Comparison of ENCODE assay signal across 10 mouse cellular contexts in the genomic region with DNA sequence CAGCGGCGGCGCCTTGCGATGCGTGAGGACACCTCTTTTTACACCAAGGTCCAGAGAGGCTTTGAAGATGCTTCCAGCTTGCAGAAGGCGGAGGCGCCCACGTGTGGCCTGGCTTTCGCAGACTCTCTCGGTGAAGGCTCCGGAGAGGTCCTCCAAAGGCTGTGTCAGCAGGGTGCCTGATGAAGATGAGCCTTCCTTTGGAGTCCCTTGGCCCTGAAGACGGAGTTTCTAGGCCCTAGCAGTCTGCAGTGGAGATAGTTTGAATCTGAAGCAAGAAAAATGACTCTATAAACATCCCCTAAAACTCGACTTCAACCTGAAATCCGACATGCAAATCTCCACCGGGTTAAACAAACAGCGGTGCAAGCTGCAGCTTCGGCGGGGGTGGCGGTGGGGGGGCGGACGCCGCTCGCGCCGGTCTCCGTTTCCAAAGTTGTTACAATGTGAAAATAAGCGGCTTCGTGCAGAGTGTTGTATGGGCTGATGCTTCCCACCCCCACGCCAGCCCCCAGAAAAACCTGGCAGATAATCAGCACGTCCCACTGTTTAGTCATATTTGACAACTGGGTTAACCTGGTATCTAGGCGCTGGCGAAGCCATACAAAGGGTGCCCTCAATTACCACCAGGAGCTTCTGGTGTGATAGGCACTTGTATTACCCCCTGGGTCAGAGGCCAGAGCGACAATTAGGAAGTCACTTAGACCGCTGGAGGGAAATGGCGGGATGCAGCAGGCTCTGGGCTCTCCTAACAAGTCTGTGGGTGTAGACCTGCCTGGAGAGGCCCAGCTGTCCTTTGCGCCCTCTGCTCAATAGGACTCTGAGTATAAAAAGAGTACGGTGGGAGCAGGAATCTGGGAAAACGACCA. TPM values are rescaled to one million over a fixed set of nuclear protein-coding genes. Genes with fewer than 3 reads are reported as not detected.
DNase-seq lines count a peak whose midpoint lies in the region; ATAC-seq and TF ChIP-seq lines count a peak whose summit lies in the region.
"Had no signal": no experiment of that assay in that cellular context is flagged by ENCODE, and none has a peak within 500 bp of the region (broad histone marks: within the 10 kb centered on the region; RNA-seq: fewer than 3 reads in every experiment).

No protein-coding gene starts in this region.

- WGBS in heart, embryonic 16.5 days, result 2% methylated on average over 38 of the region's 38 CpGs
- WGBS in limb, embryonic 14.5 days, result 1% methylated on average over 38 of the region's 38 CpGs

- ATAC-seq in common myeloid progenitor, adult 5-6 weeks (replicated peaks; ENCODE audit: low read depth, poor library complexity, severe bottlenecking), result 0 out of 2 replicates have a peak, but pooled peaks have one; percentile 20
- no peak for ATAC-seq in heart, embryonic 16.5 days (replicated peaks; ENCODE audit: extremely low read depth, insufficient read depth, low FRiP score)
- ATAC-seq in limb, embryonic 14.5 days (ENCODE audit: low FRiP score, low read depth), result no peak
- ATAC-seq in erythroid progenitor cell, adult 5-6 weeks (replicated peaks; ENCODE audit: low FRiP score, poor library complexity, severe bottlenecking), result no peak
- ATAC-seq: Patski had no signal

- TF ChIP-seq POLR2A in limb, embryonic 14.5 days (IDR thresholded peaks at IDR 0.05; ENCODE audit: borderline replicate concordance, extremely low read depth, insufficient read depth, insufficient read length), result no peak

- intact Hi-C loops in left cerebral cortex, postnatal 4 days (cut with DNase I), result loop anchor here (5.0 kb wide), 1 partner anchor 754 kb away; no protein-coding TSS in a partner anchor
- intact Hi-C loops in left cerebral cortex, postnatal 14 days (cut with DNase I), result loop anchor here (5.0 to 10.0 kb wide), 3 partner anchors 546 to 1739 kb away; a partner anchor contains a TSS

- H3K4me2 ChIP-seq in heart, embryonic 16.5 days (ENCODE audit: low read depth, low read length), result peak overlapping the region; percentile 47
- peak overlapping the region; percentile 75; the same call in 1 of the 2 replicates for H3K4me2 ChIP-seq in limb, embryonic 14.5 days (replicated peaks; ENCODE audit: low read depth, low read length, severe bottlenecking)

- no peak overlapping the region for H3K9ac ChIP-seq in heart, embryonic 16.5 days (ENCODE audit: low read length)
- H3K9ac ChIP-seq in limb, embryonic 14.5 days (ENCODE audit: low read depth, low read length, severe bottlenecking), result no peak overlapping the region

- peak; percentile 17 for DNase-seq in left cerebral cortex, postnatal 4 days
- DNase-seq in left cerebral cortex, postnatal 14 days (ENCODE audit: low spot score in 2 of 2), result no peak
- no peak for DNase-seq in limb, embryonic 14.5 days (ENCODE audit: low spot score)
- DNase-seq in neural tube, embryonic 10.5 days (ENCODE audit: extremely low spot score, low spot score), result peak; percentile 68
- DNase-seq in cerebellum, postnatal 4 days (ENCODE audit: low spot score in 2 of 2), result no peak

- peak overlapping the region; percentile 26 for H3K4me3 ChIP-seq in heart, embryonic 16.5 days (ENCODE audit: low read length)
- peak overlapping the region; percentile 47 for H3K4me3 ChIP-seq in limb, embryonic 14.5 days (replicated peaks; ENCODE audit: low read length)

- H3K4me1 ChIP-seq in heart, embryonic 16.5 days (ENCODE audit: control insufficient read depth, insufficient read depth, low read length), result peaks cover 24% of the 10 kb centered on the region
- H3K4me1 ChIP-seq in limb, embryonic 14.5 days (ENCODE audit: control insufficient read depth, insufficient read depth, low read length), result peaks cover 27% of the 10 kb centered on the region

- no peaks in the 10 kb centered on the region for H3K9me3 ChIP-seq in heart, embryonic 16.5 days (replicated peaks; ENCODE audit: control insufficient read depth, low read length)
- H3K9me3 ChIP-seq in limb, embryonic 14.5 days (ENCODE audit: control insufficient read depth, low read length), result no peaks in the 10 kb centered on the region

- H3K36me3 ChIP-seq in heart, embryonic 16.5 days (ENCODE audit: control insufficient read depth, insufficient read depth), result no peaks in the 10 kb centered on the region
- H3K36me3 ChIP-seq in limb, embryonic 14.5 days (ENCODE audit: control insufficient read depth, insufficient read depth, low read length), result no peaks in the 10 kb centered on the region

- H3K27ac ChIP-seq in heart, embryonic 16.5 days (ENCODE audit: low read length), result no peak overlapping the region
- H3K27ac ChIP-seq in limb, embryonic 14.5 days (replicated peaks; ENCODE audit: low read depth, low read length), result no peak overlapping the region
- H3K27ac ChIP-seq: macrophage had no signal

- H3K27me3 ChIP-seq in heart, embryonic 16.5 days (ENCODE audit: control insufficient read depth, insufficient read depth, low read length), result peaks cover 59% of the 10 kb centered on the region
- H3K27me3 ChIP-seq in limb, embryonic 14.5 days (ENCODE audit: control insufficient read depth, insufficient read depth, low read length), result peaks cover 86% of the 10 kb centered on the region

RNA-seq across cellular contexts. Expression of a gene that starts 0.9 kb away (rescaled TPM):
- 1 to 10 TPM; 7.8 to 8.2 TPM for total RNA-seq in left cerebral cortex, postnatal 4 days (2021)
- total RNA-seq in left cerebral cortex, postnatal 14 days (2021), result 1 to 10 TPM; 3.4 to 3.8 TPM
- total RNA-seq in common myeloid progenitor, adult 5-6 weeks (2017), result 0.37 TPM in 1 of 2 replicates, not detected in the other
- polyA plus RNA-seq in heart, embryonic 16.5 days (2015; fragmentation: Nextera tagmentation; extraction: Ambion mirVana), result not detected in 2 replicates
- 2.4 and 2.5 TPM in 2 replicates for polyA plus RNA-seq in limb, embryonic 14.5 days (2012; rRNA removed)
- polyA plus RNA-seq in limb, embryonic 14.5 days (2014; fragmentation: Nextera tagmentation; extraction: Ambion mirVana), result 1.7 and 2.5 TPM in 2 replicates
- not detected in 2 replicates for total RNA-seq in erythroid progenitor cell, adult 5-6 weeks (2015; ENCODE audit: low replicate concordance)
- total RNA-seq in erythroid progenitor cell, adult 5-6 weeks (2017; ENCODE audit: low replicate concordance), result not detected in 2 replicates
- polyA plus RNA-seq: Patski had no signal

RNA-seq across cellular contexts. Expression of a gene that starts 41.6 kb away (rescaled TPM):
- 1 to 10 TPM; 3.4 to 4.1 TPM for total RNA-seq in left cerebral cortex, postnatal 4 days (2021)
- 10 to 100 TPM; 13.6 to 14.4 TPM for total RNA-seq in left cerebral cortex, postnatal 14 days (2021)
- total RNA-seq in common myeloid progenitor, adult 5-6 weeks (2017), result 22.2 and 25.1 TPM in 2 replicates
- polyA plus RNA-seq in heart, embryonic 16.5 days (2015; fragmentation: Nextera tagmentation; extraction: Ambion mirVana), result 15.6 and 19.2 TPM in 2 replicates
- polyA plus RNA-seq in limb, embryonic 14.5 days (2012; rRNA removed), result 12.0 and 13.6 TPM in 2 replicates
- 12.0 and 12.2 TPM in 2 replicates for polyA plus RNA-seq in limb, embryonic 14.5 days (2014; fragmentation: Nextera tagmentation; extraction: Ambion mirVana)
- 56.2 and 71.3 TPM in 2 replicates for total RNA-seq in erythroid progenitor cell, adult 5-6 weeks (2015; ENCODE audit: low replicate concordance)
- 108 and 110 TPM in 2 replicates for total RNA-seq in erythroid progenitor cell, adult 5-6 weeks (2017; ENCODE audit: low replicate concordance)

RNA-seq across cellular contexts. Expression of a gene that starts 41.7 kb away (rescaled TPM):
- total RNA-seq in left cerebral cortex, postnatal 4 days (2021), result 10 to 100 TPM; 22.9 to 25.1 TPM
- 10 to 100 TPM; 23.0 to 23.6 TPM for total RNA-seq in left cerebral cortex, postnatal 14 days (2021)
- 24.6 and 30.6 TPM in 2 replicates for total RNA-seq in common myeloid progenitor, adult 5-6 weeks (2017)
- 13.3 and 14.2 TPM in 2 replicates for polyA plus RNA-seq in heart, embryonic 16.5 days (2015; fragmentation: Nextera tagmentation; extraction: Ambion mirVana)
- 14.4 and 22.1 TPM in 2 replicates for polyA plus RNA-seq in limb, embryonic 14.5 days (2012; rRNA removed)
- polyA plus RNA-seq in limb, embryonic 14.5 days (2014; fragmentation: Nextera tagmentation; extraction: Ambion mirVana), result 25.2 and 27.8 TPM in 2 replicates
- total RNA-seq in erythroid progenitor cell, adult 5-6 weeks (2015; ENCODE audit: low replicate concordance), result 19.8 and 39.4 TPM in 2 replicates
- 23.0 and 46.1 TPM in 2 replicates for total RNA-seq in erythroid progenitor cell, adult 5-6 weeks (2017; ENCODE audit: low replicate concordance)

RNA-seq across cellular contexts. Expression of a gene that starts 52.1 kb away (rescaled TPM):
- 100 to 1,000 TPM in 1 of 2 experiments, 10 to 100 TPM in 1; 99.6 to 106 TPM for total RNA-seq in left cerebral cortex, postnatal 4 days (2021)
- total RNA-seq in left cerebral cortex, postnatal 14 days (2021), result 100 to 1,000 TPM; 113 to 120 TPM
- 117 and 127 TPM in 2 replicates for total RNA-seq in common myeloid progenitor, adult 5-6 weeks (2017)
- 59.8 and 65.5 TPM in 2 replicates for polyA plus RNA-seq in heart, embryonic 16.5 days (2015; fragmentation: Nextera tagmentation; extraction: Ambion mirVana)
- 33.6 and 49.7 TPM in 2 replicates for polyA plus RNA-seq in limb, embryonic 14.5 days (2012; rRNA removed)
- polyA plus RNA-seq in limb, embryonic 14.5 days (2014; fragmentation: Nextera tagmentation; extraction: Ambion mirVana), result 89.8 and 95.4 TPM in 2 replicates
- total RNA-seq in erythroid progenitor cell, adult 5-6 weeks (2015; ENCODE audit: low replicate concordance), result 28.9 and 46.5 TPM in 2 replicates
- 25.9 and 44.2 TPM in 2 replicates for total RNA-seq in erythroid progenitor cell, adult 5-6 weeks (2017; ENCODE audit: low replicate concordance)

Comparison
In these comparisons a context has a peak if more than half of its experiments do, and no peak if none do; other contexts are left out.
1. DNase-seq: peak in left cerebral cortex, postnatal 4 days (single experiment) and neural tube, embryonic 10.5 days (single experiment); none in left cerebral cortex, postnatal 14 days (0 of 2), limb, embryonic 14.5 days (single experiment) and cerebellum, postnatal 4 days (0 of 2).